Mouse (Mus musculus): ENCODE data around the gene Lag3.

DNA sequence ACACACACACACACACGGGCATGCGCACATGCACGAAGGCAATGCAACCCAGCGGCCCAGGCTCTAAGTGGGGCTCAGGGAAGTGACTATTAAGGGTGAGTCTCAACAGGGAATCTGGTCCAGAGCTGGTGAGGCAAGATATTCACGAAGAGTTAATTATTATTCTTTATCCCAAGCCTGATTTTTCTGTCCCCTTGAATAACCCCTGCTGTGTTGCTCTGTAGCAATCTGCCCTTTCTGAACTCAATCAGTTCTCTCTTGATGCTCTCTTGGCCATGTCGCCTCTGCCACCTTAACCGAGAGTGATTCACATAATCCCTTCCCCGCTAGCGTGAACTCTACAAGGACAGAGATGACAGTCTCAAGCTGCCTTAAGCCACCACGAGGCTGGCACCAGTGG lies 28.2 kb downstream of the Lag3 start:
- TF ChIP-seq TAL1 (IDR thresholded peaks at IDR 0.05; ENCODE audit: low read length) (no peak), GATA1 (IDR thresholded peaks at IDR 0.05; ENCODE audit: low read length) (no peak)

All from erythroblast, embryonic 14.5 days (primary cell).